Mouse (Mus musculus) erythroblast, embryonic 14.5 days (primary cell): ENCODE results near the gene Sh3gl2.

Experiments used
- GATA1 ChIP-seq: IDR thresholded peaks from 2 replicates; pipeline ENCODE4 v1.6.1; 2012; ENCODE audit warnings: low read length, inconsistent platforms, mixed read lengths
- TAL1 ChIP-seq: IDR thresholded peaks from 3 replicates; pipeline ENCODE4 v1.6.1; 2012; ENCODE audit warnings: low read length, inconsistent platforms, mixed read lengths

DNA sequence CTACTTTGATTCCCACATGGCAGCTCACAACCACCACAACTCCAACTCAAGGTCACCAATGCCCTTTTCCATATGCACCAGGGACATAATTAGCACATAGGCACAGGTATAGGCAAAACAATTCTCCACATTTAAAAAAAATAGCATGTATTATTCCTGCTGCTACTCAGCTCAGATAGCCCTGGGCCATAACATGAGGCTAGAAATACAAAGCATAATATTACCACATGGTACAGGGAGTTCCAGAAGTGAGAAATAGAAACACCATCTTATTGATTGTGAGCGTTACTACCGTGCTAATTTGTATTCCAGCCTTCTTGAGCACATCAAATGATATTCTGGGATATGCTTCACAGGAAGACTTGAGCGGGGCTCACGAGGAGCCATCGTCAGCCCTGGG is 464.3 kb downstream of the Sh3gl2 start:
- TF ChIP-seq TAL1 = no peak
- no peak for TF ChIP-seq GATA1
